Mouse (Mus musculus) kidney, adult 11 months (tissue): Measurements from ENCODE around the gene Slc52a3.

Experiments
- DNase-seq: peaks from one replicate; pipeline ENCODE4 v3.0.0; 2022

Gene Slc52a3

DNA sequence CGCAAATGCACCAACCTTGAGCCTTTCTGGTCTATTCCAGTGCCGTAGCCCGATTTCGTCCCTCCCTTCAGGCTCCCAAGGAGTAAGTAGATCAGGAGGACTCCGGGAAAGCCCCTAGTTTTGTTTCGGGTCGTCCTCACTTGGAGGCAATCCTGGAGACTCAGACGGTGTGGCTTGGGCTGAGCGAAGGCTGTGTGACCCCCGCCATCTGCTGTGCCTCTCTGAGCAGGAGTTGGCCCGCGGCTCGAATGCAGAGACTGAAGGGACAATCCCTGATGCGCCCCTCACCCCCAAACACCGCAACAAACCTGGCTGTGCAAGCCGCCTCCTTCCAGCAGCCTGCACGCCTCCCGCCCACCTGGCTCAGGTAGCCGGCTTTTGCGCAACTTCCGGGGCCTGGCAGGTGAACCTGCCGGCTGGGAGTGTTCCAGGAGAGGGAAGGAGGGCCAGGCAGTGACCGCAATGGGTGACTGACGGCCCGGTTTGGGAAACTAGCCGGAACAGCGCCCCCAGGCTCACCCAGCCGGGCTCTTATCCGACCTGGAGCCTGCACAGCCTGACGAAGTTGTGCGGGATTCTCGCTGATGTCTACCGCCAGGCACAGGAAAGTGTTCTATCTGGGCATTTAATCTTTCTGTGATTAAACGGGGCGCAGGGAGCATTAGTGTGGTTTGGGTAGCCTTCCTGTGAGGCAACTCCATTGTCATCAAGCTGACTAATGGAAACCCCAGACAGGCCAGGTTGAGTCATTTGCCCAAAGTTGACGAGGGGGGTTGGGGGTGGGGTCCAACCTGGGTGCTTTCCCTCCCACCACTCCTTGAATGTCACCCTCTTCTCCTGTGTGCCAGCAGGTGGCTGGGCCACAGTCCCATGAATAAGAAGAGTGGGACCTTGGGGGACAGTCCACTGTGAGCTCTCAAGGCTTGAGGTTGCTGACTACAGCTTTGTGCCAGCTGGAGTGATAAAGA, 22.4 kb upstream of the Slc52a3 start:
- peak; percentile 85 for DNase-seq

DNA sequence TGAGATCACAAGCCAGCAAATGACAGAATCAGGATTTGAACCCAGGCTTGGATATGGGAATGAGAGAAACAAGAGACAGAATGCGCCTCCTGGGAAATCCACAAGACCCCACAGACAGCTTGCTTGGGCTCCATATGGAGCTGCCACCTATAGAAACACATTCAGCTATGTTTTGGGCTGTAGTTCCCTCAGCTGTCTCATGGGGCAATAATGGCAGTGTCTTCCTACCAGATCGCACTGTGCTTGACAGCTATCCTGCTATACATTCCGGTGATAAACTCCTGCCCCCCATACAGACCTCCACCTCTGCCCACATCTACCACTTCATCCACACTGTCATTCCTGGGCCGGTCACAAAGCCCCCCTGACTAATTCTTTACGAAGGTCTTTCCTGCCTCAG, 21.0 kb upstream of the Slc52a3 start:
- DNase-seq: no peak

GRCm38 (mm10) chr2:151976067-151976466, 20.2 kb upstream of the Slc52a3 start:
- DNase-seq: peak; percentile 86

DNA sequence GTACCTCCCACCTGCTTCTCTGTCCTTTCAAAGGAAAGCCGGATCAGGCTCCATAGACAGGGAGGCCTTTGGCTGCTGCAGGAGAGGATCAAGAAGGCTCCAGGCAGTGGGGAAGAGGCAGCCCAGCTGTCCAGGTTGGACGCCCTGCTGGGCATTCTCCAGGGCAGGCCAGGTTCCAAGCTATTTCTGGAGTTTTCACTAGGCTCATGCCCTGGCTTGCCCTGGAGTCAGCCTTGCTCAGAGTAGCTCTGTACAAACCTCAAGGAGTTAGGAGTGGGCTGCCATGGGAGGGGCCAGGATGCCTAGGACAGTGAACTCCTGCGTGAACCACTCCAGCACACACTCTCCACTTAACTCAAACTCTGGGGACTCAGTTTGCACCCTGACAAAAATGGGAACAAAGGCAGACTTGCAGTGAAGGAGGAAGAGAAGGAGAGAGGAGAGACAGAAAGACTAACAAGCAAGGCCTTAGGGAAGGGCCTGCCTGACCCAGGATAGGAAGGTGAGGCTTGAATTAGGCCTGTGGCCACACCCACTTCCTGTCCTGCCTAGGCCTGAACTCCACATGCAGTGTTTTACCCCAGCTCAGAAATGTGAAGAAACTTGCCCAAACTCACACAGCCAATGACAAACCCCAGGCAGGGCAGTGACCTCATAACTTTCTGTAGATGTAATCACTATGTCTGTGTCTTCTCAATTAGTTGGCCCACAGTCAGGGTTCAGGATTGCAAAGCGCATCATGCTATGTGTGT, 18.4 kb upstream of the Slc52a3 start:
- no peak for DNase-seq

- no peak for DNase-seq
These were observed 17.8 kb upstream of the Slc52a3 start for GRCm38 (mm10) chr2:151978494-151978893.

DNA sequence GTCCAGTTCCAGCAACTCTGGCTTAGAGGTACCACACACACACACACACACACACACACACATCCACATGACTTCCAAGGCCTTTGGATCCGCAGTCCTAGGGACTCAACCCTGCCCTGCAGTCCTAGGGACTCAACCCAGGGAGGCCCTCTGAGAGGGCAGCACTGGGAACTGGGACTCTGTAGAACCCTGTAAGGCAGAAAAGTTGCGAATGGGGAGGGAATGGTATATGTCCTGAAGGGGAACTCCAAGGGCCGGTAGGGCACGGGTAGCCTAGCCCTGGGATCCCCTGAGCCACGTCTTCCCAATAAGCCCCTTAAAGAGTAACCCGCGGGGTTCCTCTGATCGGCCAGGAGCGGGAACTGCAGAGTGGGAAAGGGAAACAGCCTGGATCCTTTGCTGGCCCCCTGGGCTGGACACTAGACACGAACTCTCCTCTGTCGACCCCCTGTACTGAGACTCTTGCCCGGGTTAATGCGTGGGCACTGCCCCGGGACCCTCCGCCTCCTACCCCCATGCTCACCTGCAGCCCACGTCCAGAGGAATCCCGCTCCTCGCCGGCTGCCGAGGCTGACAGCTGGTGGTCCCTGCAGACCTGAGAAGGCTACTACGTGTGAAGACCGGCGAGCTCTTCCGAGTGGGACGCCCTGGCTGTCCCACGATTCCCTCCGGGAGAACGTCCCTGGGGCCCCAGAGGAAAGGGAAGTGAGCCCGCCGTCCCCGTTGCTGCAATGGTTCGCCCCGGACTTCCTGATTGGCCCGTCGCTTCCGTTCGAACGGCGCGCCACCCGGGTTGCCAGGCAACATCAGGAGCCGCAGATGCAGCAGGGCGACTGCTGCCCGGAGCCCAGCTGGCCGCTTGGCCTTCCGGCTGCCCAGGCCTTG, 16.6 kb upstream of the Slc52a3 start, which contains the start of gene Fam110a:
Fam110a (minus strand) TSS at position 750 of the 885 bp plus-strand sequence.
- DNase-seq: peak; percentile 94

DNA sequence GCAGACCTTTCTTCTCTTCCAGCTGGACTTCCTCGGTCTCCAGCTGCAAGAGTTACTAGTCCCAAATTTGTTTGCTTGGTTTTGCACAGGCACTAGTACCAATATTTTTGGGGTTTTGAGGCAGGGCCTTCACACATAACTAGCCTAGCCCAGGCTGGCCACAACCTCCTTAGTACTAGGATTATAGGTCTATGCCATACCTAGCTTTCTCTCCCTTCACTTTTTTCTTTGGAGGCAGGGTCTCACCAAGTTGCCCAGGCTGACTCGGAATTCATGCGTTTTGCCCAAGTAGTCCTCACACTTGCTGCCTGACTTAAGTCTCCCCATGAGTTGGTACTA, 16.0 kb upstream of the Slc52a3 start:
- no peak for DNase-seq

DNA sequence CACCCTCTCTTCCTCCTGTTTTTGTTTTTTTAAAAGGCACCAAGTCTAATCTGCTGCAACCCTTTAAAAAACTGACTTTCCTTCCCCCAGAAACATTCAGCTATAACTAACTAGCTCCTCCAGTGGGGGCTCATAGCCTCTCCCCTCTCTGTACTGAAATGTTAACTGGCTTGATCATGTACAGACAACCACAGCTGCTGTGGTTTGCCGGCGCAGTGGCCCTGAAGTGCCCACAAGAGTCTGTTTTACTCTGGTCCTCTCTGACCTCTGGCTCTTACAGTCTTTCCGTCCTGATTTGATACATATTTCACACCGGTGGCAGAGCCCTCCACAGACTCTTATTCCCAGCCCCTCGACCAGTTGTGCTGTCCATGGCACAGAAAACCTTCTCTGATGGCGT, 15.0 kb upstream of the Slc52a3 start:
- no peak for DNase-seq

DNA sequence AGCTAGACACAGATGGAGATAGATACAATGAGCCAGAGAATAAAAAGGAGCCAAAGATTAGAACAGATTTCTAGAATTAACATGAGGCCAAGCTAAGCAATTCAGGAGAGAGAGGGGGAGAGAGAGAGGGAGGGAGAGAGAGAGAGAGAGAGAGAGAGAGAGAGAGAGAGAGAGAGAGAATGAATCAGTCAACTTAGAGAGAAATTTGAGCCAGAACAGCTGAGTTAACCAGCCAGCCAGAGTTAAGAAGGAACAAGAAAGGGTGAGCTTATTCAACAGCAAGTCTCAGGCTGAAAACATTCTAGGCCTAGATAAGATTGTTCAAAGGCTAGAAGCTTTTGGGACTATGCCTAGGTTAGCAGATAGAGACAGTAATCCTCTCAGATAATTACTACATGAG, 13.8 kb upstream of the Slc52a3 start:
- no peak for DNase-seq

DNA sequence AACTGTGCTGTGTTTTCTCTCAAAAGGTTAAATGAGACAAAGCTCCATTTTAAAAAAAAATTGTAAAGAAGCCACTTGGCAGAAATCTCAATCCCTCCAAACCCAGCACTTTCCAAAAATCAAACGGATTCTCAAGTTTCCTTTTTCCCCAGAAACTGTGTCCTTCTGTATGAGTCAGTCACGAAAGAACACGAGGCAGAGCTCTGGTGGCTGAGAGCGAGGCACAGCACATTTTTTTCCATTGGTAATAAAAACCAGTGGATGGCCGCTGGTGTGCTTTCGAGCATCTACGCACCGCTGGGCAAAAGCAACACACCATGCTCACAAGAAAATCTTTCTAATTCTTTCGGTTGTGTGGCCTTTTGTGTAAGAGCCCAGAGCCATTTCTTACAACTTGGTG, 12.3 kb upstream of the Slc52a3 start:
- DNase-seq: no peak

DNA sequence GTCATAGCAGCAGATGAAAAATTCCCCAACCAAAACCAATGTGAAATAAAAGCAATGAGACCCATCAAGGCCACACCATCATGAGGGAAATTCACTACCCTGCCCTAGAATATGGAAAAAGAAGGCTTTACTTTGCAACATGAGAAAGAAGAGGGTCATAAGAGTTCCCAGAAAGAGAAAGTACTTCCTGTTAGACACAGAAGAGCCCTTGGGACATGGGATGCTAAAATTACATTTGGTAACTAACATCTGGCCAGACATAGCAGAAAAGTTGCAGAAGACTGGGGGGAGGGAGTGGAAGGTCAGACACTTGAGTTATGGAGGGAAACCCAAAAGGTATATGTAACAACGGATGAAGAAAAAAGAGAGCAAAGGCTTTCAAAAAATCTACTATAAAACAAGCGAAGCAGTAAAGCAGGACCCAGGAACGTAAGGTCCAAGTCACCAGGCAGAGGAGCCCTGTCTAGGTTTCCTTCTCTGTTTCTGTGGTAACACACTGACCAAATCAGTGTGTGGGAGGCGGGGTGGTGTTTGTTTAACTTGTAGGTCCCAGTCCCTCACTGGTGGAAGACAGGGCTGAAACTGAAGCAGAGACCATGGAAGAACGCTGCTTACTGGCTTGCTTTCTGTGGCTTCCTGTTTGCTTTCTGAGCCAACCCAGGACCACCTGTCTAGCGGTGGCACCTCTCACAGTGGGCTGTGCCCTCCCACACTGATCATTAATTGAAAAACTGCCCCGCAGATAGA, 10.7 kb upstream of the Slc52a3 start:
- DNase-seq: no peak

- DNase-seq: no peak
These were observed 9.4 kb upstream of the Slc52a3 start for GRCm38 (mm10) chr2:151986958-151987357.

GRCm38 (mm10) chr2:151988978-151989377, 7.3 kb upstream of the Slc52a3 start:
- no peak for DNase-seq

GRCm38 (mm10) chr2:151990985-151991394, 5.3 kb upstream of the Slc52a3 start:
- DNase-seq: no peak

- DNase-seq: no peak
These were observed 4.9 kb upstream of the Slc52a3 start for GRCm38 (mm10) chr2:151991446-151991845.

DNA sequence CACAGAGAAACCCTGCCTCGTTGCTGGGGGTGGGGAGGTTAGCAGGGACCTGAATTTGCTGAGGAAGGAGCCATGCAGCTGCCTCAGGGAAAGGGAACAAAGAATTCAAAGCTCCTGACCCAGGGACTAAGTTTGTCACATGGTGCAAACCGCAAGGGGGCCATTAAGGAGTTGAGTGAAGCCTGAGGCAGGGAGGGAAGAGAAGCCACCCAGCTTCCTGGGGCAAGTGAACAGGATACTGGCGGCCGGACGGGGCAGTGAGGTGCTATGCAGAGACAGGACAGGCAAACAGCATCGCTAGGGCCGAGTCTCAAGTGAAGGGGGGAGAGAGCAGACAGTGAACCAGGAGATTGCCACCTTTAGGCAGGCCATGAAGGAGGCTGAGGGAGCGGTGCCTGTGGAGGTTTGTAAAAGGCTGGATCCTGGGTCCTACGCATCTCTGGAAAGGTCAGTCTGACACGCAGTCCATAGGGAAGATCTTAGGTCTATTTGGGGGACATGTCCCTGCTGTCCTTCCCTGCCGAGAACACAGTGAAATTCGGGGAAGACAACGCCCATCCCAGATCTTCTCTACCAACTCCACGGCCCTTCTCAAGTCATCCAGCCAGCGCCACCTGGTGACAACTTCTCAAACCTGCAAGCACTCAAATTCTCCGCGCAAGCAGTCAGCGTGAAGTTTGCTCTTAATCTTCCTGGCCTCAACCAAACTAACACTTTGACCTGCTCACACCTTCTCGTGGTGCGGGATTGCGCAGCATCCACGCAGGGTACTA, 1.8 kb upstream of the Slc52a3 start:
- DNase-seq: peak; percentile 69

DNA sequence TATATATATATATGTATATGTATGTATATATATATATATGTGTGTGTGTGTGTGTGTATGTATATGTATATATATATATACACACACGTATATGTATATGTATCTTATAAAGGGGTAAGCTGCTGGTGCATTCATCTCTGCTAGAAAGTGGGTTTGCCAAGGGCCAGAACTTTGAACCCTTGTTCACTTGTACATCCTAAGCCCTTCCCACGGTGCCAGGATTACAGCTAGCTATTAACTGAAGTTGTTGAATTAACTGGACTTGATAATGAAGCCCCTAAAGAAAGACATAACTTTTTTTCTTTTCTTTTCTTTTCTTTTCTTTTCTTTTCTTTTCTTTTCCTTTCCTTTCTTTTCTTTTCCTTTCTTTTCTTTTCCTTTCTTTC, 872 bp downstream of the Slc52a3 start:
- DNase-seq: peak; percentile 70

- no peak for DNase-seq
These were observed 1.6 kb downstream of the Slc52a3 start for GRCm38 (mm10) chr2:151997776-151998504.

DNA sequence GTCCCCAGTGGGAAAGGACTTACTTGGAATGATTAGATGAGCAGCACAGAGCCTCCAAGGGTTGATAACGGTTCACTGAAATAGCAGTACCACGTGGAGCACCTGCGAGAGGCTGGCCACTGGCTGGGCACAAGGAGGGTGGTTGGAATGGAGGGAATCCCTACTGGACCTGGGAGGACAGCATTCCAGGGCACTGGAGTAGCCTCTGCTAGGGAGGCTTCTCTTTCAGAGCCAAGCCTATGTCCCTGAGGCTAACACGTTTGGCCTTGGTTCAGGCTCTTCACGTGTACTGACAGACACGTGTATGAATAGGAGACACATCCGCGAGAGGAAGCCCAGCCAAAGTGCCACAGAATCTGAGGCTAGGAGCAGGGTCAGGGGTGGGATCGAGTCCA, 2.2 kb downstream of the Slc52a3 start:
- DNase-seq: peak; percentile 77

- DNase-seq: no peak
These were observed 2.6 kb downstream of the Slc52a3 start for GRCm38 (mm10) chr2:151998932-151999331.
